Mouse (Mus musculus) kidney, postnatal 14 days (tissue): ENCODE measurements at regions not wholly inside any gene's neighbourhood (a gene's known extent, or its start where the extent isn't known, plus 50 kb on each side); places are given as distances from the start of the nearest gene placed in this dataset.

ENCODE experiments used
- DNase-seq: peaks from one replicate; pipeline ENCODE4 v3.0.0; 2022; ENCODE audit warnings: mixed read lengths

DNA sequence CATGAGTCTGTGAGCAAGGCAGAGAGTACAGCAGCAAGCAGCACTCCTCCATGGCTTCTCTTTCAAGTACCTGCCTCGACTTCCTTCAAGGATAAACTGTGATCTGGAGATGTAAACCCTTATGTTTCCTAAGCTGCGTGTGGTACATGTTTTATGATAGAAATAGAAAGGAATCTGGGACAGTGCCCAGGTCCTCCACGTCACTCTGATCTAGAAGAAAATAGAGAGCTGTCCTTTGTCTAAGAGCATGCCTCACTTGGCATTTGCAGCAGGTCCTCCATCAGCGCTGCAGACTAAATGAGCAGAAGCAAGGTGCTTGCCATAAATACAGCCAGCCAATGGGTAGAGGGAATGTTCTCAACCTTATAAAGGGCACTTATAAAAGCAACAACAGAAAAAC lies 156.3 kb upstream of the Zfp618 start:
- DNase-seq = no peak

DNA sequence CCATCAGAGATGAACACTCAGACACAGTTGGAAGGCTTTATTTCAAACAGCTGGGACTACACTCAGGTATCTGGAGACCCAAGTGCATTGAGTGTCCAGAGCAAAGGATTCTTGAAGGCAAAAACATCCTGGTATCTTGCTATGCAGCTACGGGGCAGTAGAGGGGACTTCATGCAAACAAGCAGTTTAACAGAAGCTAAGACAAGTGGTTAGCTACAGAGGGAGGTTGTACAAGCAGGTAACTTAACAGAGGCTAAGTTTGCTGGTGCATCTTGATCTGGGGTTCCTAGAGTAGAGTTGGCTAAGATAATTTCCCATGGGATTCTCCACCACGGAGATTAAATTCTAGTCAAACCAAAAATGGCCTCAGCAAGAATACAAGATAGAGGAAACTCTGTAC lies 145.5 kb upstream of the Zfp618 start:
- DNase-seq = no peak

DNA sequence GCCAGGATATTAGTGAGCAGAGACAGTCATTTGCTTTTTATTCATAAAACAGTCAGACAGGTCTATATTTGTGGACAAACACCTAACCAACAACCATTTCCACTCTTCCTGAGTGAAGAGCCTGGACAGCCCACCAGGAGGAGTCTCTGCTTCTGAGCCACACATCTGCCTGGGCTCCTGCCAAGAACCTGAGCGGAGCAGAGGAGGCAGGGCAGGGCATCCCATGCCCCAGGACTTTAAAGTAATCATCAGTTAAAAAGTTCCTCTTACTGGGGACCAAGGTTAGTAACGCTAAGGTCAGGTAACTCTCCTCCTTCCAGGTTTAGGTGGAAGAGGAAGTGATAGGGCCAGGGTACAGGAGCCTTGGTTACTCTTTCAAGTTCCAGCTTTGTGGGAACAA lies 144.1 kb upstream of the Zfp618 start:
- DNase-seq = no peak

DNA sequence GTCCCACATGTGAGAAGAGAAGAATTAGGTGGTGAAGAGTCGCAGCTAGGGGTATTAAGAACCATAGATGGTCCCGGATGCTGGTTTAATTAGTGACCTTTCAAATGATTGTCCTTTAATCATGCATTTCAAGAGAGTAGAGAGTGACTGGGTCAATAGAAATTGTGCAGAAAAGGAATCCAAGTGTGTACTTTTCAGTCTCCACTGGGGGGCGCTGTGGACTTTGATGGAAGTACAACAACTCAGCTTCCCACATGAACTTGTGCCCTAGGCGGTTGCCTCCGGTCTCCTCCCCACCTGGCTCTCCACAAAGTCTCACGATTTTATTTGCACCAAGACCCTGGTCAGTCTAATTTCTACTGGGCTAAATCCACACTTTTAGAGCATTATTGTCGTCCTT lies 142.8 kb upstream of the Zfp618 start:
- peak; percentile 64 for DNase-seq

DNA sequence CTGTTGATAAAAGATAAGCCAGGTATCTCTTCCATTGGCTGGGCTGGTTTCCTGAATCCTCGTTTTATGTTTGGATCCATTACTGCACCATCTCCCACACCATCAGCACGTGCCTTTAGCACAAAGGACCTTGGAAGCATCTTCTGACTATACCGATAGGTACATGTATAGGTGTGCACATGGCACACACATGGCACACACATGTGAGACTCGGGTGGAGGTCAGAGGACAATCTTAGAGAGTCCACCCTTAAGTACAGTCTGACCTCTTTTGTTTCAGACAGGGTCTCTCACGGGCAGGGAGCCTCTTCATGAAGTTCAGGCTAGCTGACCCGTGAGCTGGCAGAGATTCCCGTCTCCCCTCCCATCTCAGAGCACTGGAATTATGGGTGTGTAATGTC lies 142.3 kb upstream of the Zfp618 start:
- no peak for DNase-seq

DNA sequence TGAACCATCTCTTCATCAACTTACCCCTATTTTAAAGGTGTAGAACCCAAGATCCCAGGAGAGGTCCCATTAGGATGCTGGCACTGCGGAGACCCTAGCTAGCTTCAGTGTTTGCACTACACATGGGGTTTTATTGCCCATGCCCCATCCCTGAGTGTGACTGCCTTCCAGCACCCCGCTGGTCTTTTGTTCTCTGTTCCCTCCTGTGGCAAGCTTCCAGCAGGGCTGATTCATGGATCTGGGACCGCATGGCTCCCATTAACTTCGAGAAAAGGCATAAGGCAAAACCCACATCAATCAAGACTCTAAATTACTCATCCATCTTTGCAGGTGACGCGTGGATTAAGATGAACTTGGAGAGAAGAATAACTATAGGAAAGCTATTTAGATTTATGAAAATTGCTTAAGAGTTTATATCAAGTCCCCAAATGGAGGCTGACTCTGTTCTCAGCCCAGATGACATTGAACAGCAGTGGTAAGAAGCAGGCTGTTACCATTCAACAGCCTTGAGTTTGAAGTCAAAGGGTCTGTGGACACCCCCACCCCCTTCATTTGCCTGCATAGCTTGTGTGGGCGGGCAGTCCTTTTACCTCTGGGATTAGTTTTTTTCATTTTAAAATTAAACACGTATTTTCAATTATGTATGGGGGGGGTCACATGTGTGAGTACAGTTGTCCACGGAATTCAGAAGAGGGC lies 141.7 kb upstream of the Zfp618 start:
- DNase-seq = no peak

- no peak for DNase-seq
Observed at GRCm38 (mm10) chr4:62824581-62824980, 140.8 kb upstream of the Zfp618 start.

DNA sequence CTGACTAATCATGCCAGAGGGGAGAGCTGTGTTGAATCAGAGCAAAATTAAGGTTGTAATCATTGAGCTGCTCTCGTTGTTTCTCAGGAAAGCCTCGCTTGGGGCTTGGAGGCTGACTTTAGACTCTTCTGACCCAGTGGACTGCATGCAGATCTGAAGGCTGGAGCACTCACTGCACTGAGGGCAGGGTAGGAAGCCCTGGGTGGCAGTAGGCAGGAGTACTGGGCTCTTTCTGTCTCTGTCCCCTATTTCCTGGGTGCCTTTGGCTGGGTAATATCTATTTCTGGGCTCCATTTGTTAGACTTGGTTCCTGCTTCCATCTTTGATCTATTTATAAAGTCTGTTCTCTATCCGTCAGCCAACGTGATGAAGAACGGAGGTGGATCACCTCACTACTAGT lies 140.1 kb upstream of the Zfp618 start:
- no peak for DNase-seq

DNA sequence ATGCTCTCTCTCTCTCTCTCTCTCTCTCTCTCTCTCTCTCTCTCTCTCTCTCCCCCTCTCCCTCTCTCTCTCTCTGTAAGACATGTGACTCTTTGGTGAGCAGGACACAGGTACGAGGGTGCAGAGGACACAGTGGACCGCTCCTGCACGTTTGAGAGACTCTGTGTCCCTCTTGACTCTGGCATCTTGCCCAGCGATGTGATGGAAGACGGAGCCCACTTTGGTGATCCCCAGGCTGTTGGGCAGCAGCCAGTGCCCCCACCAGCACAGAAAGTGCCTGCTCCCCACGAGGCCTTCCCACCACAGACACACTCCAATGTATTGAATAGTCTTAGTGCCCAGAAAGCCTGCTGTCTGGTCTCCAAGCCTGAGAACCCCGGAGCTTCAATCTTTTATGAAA lies 136.4 kb upstream of the Zfp618 start:
- no peak for DNase-seq

DNA sequence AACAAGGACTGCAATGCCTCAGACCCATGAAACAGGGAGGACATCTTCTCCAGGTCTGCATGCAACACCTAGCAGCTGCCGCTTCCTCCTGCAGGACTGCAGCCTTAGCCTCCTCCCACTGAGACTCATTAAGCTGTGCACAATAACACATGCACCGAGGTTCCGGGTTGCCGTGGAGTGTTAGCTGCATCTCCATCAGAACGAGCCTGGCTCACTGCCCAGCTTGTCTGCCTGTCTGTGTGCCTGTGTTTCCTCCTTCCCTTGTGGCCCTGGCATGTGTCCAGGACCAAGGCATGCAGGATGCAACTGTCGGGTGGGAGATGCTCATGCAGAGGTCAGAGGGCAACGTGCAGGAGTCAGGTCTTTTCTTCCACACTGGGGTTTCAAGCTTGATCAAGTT lies 131.4 kb upstream of the Zfp618 start:
- DNase-seq = peak; percentile 85

- DNase-seq = peak; percentile 13
Observed at GRCm38 (mm10) chr4:62836875-62837274, 128.5 kb upstream of the Zfp618 start.

GRCm38 (mm10) chr4:62850526-62850925 lies 114.8 kb upstream of the Zfp618 start:
- DNase-seq = no peak

- DNase-seq = no peak
Observed at GRCm38 (mm10) chr4:62853335-62853734, 112.0 kb upstream of the Zfp618 start.

DNA sequence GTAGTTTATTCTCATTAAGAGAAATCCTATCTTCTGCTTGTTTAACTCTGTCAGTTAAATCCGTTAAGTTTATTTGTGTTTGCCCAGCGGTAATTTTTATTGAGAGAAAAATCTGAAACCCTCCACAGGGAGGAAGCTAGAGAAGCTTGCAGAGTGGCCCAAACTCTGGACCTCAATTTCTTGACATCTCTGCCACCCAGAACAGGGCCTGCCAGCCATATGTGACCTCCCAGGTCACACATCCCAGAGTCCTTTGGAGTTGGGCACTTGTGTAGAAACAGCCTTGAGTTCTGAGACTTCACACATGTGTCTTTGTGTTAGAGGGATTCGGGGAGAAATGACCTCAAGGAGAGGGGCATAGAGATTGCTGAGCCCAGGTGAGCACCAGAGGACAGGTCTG lies 109.0 kb upstream of the Zfp618 start:
- no peak for DNase-seq

DNA sequence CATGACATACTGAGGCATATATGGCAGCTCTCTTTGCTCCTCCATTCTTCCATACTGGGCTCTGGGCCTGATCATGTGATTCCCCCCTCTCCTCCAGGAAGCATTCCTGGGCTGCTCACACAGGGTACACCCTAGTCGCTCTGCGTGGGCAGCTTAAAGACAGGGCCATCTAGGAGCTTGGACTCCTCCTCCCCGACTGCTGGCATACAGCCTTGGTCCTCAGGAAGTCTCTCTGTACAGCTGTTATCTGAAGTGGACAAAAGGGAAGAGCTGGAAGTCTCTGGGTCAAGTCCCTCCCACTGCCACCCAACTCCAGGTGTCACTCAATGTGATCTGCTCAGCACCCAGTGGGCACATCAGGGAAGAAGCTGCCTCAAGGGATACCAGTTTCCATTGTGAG lies 102.6 kb upstream of the Zfp618 start:
- peak; percentile 53 for DNase-seq

- DNase-seq = peak; percentile 63
Observed at GRCm38 (mm10) chr4:62870391-62870983, 94.9 kb upstream of the Zfp618 start.

DNA sequence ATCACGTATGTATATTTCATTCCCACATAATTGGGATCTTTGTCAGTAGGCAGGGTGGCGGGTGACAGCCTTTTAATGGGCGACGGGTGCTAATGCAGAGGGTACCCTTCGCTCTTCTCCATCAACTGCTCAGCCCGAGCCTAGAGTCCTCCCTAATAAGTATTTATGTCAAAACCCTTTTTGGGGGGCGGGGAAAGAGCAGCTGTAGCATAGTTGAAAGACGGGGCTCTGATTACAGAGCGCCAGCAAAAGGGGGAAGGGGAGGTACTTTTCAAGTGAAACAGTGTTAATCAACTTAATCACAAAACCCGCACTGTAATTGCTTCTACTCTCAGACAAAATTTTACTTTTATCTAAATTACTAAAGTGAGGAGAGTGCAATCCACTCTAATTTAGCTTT lies 92.8 kb upstream of the Zfp618 start:
- no peak for DNase-seq

GRCm38 (mm10) chr4:62873986-62874385 lies 91.4 kb upstream of the Zfp618 start:
- DNase-seq = no peak

DNA sequence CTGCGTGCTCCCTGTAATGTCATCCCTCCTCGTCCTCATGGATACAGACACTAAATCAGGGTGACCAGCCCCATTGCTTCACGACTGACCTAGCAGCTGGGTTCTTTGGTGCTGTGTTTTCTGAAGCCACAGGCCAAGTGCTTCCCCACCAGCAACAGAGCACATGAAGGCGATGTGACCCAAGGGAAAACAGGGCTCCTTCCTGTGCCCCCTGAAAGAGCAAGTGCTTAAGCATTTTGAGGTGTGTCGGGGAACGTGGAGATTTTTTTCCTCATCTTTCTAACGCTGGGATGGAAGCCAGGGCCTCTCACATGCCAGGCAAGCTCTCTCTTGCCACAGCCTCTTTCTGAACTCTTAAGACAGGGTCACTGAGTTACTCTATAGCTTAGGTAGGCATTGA lies 87.3 kb upstream of the Zfp618 start:
- no peak for DNase-seq

GRCm38 (mm10) chr4:62878927-62879326 lies 86.4 kb upstream of the Zfp618 start:
- DNase-seq = no peak

GRCm38 (mm10) chr4:62881824-62882223 lies 83.5 kb upstream of the Zfp618 start:
- no peak for DNase-seq

- no peak for DNase-seq
Observed at GRCm38 (mm10) chr4:62882276-62882675, 83.1 kb upstream of the Zfp618 start.

GRCm38 (mm10) chr4:62888736-62889135 lies 76.6 kb upstream of the Zfp618 start:
- no peak for DNase-seq

DNA sequence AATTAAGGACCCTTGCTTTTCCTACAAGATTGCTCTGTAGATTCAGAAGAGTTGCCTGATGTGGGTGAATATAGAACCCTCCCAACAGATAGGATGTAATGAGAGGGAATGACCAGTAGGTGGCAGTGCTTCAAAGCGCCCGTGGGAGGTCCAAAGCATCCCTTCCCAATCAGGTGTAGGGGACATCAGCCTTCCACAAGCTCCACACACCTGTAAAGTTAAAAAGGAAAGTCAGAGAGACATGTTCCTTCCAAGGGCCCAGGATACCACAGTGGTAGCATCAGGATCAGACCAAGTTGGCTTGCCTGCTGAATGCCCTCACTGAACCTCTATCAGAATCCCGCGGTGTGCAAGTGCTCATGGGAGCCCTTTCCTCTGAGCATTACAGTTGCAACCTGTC lies 75.7 kb upstream of the Zfp618 start:
- peak; percentile 43 for DNase-seq
